Mouse (Mus musculus) small intestine, adult 2 months (tissue): ENCODE results near the gene Crot. TPM values are rescaled to one million over a fixed set of nuclear protein-coding genes. Genes with fewer than 3 reads are reported as not detected.

Experiments
- H3K27ac ChIP-seq: fragments of 200-500 bp; 2 replicates; pipeline ENCODE4 v1.5.1; 2012; ENCODE audit warnings: low read depth, low read length, control low read depth, inconsistent platforms; ENCODE audit not compliant: insufficient read depth
- H3K27me3 ChIP-seq: fragments of 200-500 bp; 2 replicates; pipeline ENCODE4 v1.6.1; 2012; ENCODE audit warnings: mild to moderate bottlenecking, moderate library complexity, low read length, inconsistent platforms; ENCODE audit not compliant: control insufficient read depth, insufficient read depth
- H3K36me3 ChIP-seq: fragments of 200-500 bp; 2 replicates; pipeline ENCODE4 v1.6.1; 2012; ENCODE audit warnings: mild to moderate bottlenecking, low read length, control low read depth, inconsistent platforms; ENCODE audit not compliant: control insufficient read depth, insufficient read depth
- H3K4me1 ChIP-seq: fragments of 200-500 bp; 2 replicates; pipeline ENCODE4 v1.6.1; 2012; ENCODE audit warnings: low read length, inconsistent platforms, mixed read lengths; ENCODE audit not compliant: control insufficient read depth, insufficient read depth, insufficient read length
- H3K4me3 ChIP-seq: fragments of 200-500 bp; 2 replicates; pipeline ENCODE4 v1.5.1; 2012; ENCODE audit warnings: low read depth, mild to moderate bottlenecking, control low read depth, inconsistent platforms, low read length, moderate library complexity
- CTCF ChIP-seq: fragments of 200-500 bp; IDR thresholded peaks from 2 replicates; pipeline ENCODE4 v1.5.1; 2012; ENCODE audit warnings: low read depth, mild to moderate bottlenecking, control low read depth, inconsistent platforms, low read length, moderate library complexity, mixed read lengths; ENCODE audit not compliant: insufficient replicate concordance, insufficient read length; ENCODE audit errors: extremely low read depth
- POLR2A ChIP-seq: fragments of 200-500 bp; IDR thresholded peaks from 2 replicates; pipeline ENCODE4 v1.6.1; 2012; ENCODE audit warnings: low read depth, mild to moderate bottlenecking, control low read depth, inconsistent platforms, low read length, moderate library complexity
- WGBS: fragments of 180-500 bp; shearing (Covaris S2); methylation state at CpG from one replicate; pipeline ENCODE4 v1.1.7; 2018; 5-methylcytosine and 5-hydroxymethylcytosine counted together
- polyA plus RNA-seq: library from polyadenylated mRNA; depleted of rRNA; stranded (reverse); fragments of >200 nt; gene quantifications from 2 replicates; pipeline ENCODE4 v1.2.3, GENCODE M21; 2012; rRNA removed

Crot gene
- polyA plus RNA-seq: 7.0 and 10.1 TPM in 2 replicates

DNA sequence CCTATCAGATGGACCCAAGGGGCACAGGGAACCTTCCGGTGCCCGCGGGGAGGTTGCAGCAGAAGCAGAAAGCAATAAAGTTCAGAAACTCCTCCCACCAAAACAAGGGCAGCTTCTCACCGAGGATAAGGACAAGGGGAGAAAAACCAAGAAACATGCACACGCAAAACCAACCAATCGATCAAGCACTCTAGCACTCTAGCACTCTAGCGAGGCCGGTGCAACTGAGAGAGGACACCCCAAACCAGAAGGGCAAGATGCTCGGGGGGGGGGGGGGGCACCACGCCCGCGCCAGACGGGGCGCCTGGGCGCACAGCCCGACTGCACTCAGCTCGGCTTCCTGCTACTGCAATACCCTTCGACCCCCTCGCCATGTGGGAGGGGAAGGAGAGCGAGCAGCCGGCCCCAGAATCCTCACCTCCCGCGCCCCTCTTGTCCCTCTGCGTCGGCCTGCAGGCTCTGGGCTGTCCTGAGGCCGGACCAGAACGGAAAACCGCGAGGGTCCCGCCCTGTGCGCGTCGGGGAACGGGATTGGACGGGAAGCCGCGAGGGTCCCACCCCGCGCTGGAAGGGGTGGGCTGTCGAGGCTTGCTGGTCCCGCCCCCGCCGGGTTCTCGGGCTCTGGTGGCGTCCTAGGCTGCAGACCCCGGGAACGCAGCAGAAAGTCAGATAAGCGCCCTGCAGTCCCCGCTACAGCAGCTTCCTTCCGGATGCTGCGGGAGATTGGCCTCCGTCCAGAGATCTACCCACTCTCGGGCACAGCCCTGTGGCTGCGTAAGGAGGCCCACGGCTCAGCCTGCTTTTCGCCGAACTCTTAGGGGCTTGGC is at the start of gene Crot:
Gene Crot (minus strand): TSS at position 639 of the 827 bp plus-strand sequence.
- peak within 1 kb of the TSS; percentile 87 for H3K4me3 ChIP-seq
- peaks cover 12% of the 10 kb centered on the region for H3K36me3 ChIP-seq
- TF ChIP-seq POLR2A: peak; percentile 98
- peak; percentile 38; the same call in 1 of the 2 replicates for TF ChIP-seq CTCF
- H3K4me1 ChIP-seq: peaks cover 3% of the 10 kb centered on the region
- under 1% methylated on average over 57 of the region's 57 CpGs for WGBS
- no peaks in the 10 kb centered on the region for H3K27me3 ChIP-seq
- peak within 1 kb of the TSS; percentile 76 for H3K27ac ChIP-seq

DNA sequence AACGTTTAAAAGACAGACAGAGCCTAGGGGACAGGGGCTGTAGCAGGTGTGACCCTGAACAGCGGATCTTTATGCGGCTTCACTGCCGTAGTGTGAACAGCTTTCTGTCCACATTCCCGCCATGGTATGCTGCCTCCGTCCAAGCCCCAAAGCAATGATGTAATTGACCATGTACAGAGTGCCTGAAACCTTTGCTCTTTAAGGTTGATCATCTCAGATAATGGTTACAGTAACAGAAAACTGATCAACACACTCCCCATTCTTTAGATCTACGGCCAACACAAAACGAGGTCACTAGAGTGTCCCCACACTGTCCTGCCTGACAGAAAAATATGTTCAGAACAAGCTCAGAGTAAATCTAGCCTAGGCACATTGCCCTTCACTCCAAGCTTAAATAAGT is 48.8 kb upstream of the Crot start:
- no peak overlapping the region for H3K4me3 ChIP-seq
- H3K27ac ChIP-seq: no peak overlapping the region
- WGBS: 71% methylated on average over 8 of the region's 8 CpGs
- no peaks in the 10 kb centered on the region for H3K36me3 ChIP-seq
- H3K27me3 ChIP-seq: no peaks in the 10 kb centered on the region
- H3K4me1 ChIP-seq: peaks cover 17% of the 10 kb centered on the region; the same call in 1 of the 2 replicates
- no peak for TF ChIP-seq POLR2A
- TF ChIP-seq CTCF: no peak

DNA sequence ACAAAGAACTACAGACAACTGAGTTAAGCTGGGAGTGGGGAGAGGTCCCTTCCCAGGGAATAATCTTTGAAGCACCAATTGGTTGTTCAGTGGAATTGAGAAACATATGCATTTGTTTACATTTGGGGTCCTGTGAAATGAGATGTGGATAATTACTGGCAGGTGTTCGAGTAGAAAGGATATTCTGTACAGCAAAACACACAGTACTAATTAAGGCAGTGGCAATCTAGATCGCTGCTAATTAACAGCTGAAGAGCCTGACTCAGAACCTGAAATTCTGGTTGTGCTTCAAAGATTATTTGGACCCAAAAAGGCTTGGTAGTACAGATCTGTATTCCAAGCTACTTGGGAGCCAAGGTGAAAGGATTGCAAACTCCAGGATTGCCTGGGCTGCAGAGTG is 47.7 kb upstream of the Crot start:
- TF ChIP-seq CTCF (no peak), POLR2A (no peak)
- H3K27ac ChIP-seq: no peak overlapping the region
- H3K4me1 ChIP-seq: peaks cover 17% of the 10 kb centered on the region; the same call in 1 of the 2 replicates
- H3K36me3 ChIP-seq: no peaks in the 10 kb centered on the region
- H3K27me3 ChIP-seq: no peaks in the 10 kb centered on the region
- WGBS: 18% methylated on average over 2 of the region's 2 CpGs
- no peak overlapping the region for H3K4me3 ChIP-seq

DNA sequence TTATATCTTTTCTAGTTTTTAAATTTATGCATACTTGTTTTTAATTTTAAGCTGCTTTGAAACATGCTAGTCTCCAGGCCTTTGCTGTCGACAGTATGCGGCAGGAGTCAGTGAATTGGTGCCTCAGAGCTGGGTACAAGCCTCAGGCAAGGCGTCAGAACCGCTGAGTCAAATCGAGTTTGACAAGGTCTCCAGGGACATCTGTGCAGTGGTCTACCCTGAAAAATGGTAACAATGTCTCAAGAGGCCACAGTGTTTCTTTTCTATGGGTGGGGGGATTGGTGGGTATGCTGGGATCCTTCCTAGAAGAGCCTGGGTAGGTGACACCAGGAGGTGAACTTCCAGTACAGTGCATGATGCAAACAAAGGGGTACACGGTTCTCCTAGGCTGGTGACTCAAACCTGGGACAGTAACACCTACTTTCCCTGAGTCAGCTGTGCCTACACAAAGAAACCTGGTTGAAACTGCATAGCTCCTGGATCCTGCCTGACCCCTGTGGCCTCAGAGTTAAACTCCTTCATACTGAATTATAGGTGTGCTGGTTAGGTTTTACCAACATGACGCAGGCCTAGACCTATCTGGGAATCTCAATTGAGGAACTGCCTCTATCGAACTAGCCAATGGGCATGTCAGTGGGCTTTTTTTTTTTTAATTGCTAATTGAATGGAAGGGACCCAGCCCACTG is 46.6 kb upstream of the Crot start:
- H3K4me1 ChIP-seq: peaks cover 17% of the 10 kb centered on the region; the same call in 1 of the 2 replicates
- WGBS: 66% methylated on average over 8 of the region's 8 CpGs
- H3K27me3 ChIP-seq: no peaks in the 10 kb centered on the region
- H3K36me3 ChIP-seq: no peaks in the 10 kb centered on the region
- no peak overlapping the region for H3K4me3 ChIP-seq
- TF ChIP-seq POLR2A (no peak), CTCF (no peak)
- no peak overlapping the region for H3K27ac ChIP-seq

DNA sequence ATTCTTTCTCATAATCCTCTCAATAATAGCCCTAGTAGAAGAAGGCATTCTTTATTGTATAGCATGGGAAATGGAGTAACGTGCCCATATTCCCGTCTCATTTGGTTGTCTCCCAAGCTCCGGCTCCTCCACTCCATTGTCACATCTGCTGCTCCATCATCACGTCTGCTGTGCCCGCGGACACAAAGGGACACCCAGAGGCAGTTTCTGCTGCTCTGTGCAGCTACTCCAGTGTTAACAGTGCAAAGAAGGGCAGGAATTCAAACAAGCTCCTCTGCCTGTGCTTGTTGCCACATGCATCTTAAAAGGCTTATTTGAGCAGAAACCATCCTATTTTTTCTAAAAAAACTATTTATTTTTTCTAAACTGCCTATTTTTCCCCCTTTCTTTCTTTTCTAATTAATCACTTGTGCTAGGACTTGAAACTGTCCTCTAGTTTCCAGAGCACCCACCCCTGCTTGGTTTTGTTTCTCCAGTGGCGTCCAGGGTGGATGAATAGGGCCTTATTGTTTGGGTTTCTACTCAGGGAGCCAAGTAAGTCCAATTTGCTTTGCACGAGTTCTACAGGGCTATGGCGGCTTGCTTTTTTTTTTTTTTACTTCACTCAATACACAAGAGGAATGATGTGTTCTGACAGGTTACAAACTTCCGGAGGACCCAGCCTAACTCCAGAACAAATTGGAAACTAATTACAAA is 45.7 kb upstream of the Crot start:
- H3K4me1 ChIP-seq: peaks cover 17% of the 10 kb centered on the region; the same call in 1 of the 2 replicates
- H3K27ac ChIP-seq: no peak overlapping the region
- H3K27me3 ChIP-seq: no peaks in the 10 kb centered on the region
- H3K36me3 ChIP-seq: no peaks in the 10 kb centered on the region
- no peak overlapping the region for H3K4me3 ChIP-seq
- TF ChIP-seq CTCF (no peak), POLR2A (no peak)
- 90% methylated on average over 10 of the region's 10 CpGs for WGBS

DNA sequence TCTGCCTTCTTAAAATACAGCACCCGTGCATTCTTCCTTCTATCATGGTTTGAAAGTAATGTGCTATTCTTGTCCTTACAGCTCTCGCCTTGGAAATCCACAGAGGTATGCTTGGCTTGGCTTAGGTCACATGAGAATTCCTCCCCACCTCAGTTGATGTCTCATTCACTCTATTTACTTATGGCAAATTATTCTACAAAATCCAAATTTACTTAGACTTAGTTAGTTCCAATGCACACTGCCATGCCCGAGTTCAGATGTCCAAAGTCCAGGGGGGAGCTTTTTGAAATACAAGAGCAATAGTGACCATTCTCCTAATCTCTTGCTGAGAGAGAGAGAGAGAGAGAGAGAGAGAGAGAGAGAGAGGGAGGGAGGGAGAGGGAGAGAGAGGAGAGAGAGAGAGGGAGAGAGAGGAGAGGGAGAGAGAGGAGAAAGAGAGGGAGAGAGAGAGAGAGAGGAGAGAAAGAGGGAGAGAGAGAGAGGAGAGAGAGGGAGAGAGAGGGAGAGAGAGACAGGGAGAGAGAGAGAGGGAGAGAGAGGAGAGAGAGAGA is 43.6 kb upstream of the Crot start:
- no peak for TF ChIP-seq POLR2A
- TF ChIP-seq CTCF: no peak
- H3K4me1 ChIP-seq: peaks cover 9% of the 10 kb centered on the region; the same call in 1 of the 2 replicates
- WGBS: 51% methylated on average over 3 of the region's 3 CpGs
- no peaks in the 10 kb centered on the region for H3K27me3 ChIP-seq
- H3K36me3 ChIP-seq: no peaks in the 10 kb centered on the region
- no peak overlapping the region for H3K4me3 ChIP-seq
- H3K27ac ChIP-seq: no peak overlapping the region
